Mouse (Mus musculus) bone marrow, adult 2 months (tissue): Measurements from ENCODE around the gene Tmc1.

Experiments used
- CTCF ChIP-seq: fragments of 200-500 bp; IDR thresholded peaks from 2 replicates; pipeline ENCODE4 v1.5.1; 2011; ENCODE audit warnings: low read length, control low read depth; ENCODE audit not compliant: control insufficient read depth, insufficient read depth
- POLR2A ChIP-seq: fragments of 200-500 bp; IDR thresholded peaks from 2 replicates; pipeline ENCODE4 v1.6.1; 2011; ENCODE audit warnings: low read depth, mild to moderate bottlenecking, control low read depth, low read length, borderline replicate concordance; ENCODE audit not compliant: control insufficient read depth

- TF ChIP-seq CTCF (no peak), POLR2A (no peak)
Measured at GRCm38 (mm10) chr19:20799460-20799859, 154.5 kb downstream of the Tmc1 start.
